Mouse (Mus musculus): Measurements from ENCODE around the gene Gapdh.
A peak's percentile ranks its signal among the peaks of the same experiment; 100 is the strongest.

Gapdh gene

DNA sequence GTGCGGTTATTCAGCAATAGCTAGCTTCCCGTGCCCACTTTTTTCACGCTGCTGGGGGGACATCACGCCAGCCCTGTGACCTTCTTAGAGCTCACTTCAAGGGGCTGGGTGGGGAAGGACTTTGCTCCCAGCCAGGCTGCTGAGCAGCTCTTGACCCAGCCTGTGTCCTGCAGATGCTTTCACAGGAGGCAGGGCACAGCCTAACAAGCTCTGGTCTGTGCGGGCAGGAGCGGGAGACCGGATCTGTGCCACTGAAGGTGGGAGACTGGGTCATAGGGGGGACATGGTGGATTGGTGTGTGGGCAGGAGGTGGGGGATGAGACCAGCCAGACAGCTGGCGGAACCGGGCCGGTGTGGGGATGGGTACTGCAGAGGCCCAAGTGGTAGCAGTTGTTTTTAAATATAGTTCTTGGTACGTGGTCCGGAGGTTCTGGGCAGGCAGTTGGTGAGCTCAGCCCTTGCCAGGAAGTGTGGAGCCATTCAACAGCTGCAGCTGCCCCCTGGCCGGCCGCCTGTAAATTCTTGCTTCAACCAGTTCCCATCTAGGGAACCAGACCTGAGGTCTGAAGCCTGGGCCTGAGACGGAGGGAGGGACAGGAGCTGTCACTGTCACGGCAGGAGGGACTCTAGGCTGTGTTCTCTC, 17.2 kb downstream of the Gapdh start:
- peak; percentile 89 for DNase-seq

DNA sequence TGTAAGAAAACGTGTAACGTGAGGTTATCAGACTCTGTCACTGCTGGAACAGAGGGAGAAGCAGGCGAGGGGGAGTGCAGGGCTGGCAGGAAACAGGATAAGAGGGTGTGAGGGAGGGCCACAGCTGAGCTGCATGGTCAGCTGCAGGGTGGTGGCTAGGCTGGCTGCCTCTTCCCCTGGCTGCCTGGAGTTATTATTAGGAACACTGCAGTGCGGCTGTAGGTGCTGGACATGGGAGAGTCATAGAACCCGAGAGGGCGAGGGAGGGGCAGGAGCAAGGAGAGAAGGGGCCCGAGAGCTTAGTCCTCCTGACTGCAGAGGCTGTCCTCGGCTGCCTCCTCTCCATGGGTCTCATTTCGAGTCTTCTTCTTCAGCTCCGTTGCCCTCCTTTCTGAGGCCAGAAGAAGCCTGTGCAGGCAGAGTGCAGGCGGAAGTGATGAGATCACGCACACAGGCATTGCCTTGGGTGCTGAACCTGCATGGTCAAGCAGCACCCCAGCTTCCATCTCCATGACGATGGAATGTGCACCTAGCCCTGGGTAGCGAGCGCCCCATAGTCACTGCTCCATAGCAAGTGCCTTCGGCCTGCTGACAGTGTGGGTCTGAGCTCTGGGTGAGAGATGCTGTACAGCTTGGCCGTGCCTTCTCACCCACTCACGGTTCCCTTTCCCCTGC, 17.9 kb downstream of the Gapdh start:
- DNase-seq, result peak; percentile 83

DNA sequence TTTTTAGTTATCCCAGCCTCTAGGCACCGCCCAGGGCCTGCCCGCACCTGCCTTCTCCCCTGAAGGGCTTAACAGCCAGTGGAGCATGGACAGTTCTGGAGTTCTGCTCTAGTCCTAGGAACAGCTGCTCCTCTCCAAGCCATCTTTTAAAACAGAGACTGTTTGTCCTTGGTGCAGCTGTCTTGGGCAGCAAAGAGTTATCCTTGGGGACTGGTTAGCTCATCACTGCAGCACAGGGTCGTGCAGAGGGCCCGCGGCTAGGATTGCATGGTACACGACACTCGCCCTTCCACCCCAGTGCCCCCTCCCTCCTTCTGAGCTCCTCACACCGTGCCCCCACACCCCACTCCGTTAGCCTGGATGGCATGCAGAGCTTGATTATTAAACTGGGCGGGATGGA, 18.9 kb downstream of the Gapdh start:
- no peak for DNase-seq

DNA sequence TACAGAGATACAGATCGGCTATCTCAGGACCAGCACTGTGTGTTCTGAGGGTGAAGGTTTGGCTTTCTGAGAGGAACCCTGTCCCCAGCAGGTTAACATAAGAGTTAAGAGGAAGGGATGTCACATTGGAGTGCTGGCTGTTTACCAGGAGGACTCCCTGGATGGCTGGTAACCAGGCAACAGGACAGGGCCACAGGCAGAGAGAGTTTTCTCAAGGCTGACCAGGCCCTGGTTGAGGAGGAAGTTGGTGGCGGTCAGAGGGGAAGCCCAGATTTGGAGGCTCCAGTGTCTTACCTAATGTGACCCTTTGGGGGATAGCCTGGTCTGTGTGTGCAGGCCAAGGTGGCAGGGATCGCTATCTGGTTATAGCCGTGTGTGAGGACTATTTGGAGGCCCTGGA, 19.5 kb downstream of the Gapdh start:
- peak; percentile 85 for DNase-seq

DNA sequence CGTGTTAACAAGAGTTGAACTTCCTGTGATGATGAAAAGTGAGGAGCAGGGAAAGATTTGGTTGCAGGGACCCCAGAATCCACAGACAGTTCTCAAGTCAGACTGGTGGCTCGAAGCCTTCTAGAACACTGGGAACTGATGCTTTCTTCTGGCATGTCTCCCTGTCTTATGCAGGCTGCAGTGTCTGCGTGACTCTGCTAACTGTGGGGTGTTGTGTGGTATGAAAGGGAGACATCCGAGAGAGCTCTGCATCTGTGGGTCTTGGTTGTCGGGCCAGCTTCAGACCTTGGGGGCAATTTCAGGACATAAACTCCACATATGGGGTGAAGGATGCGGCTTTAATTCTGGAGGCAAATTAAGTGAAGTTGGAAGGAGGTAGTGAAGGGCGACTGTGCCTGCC, 20.1 kb downstream of the Gapdh start:
- no peak for DNase-seq

DNA sequence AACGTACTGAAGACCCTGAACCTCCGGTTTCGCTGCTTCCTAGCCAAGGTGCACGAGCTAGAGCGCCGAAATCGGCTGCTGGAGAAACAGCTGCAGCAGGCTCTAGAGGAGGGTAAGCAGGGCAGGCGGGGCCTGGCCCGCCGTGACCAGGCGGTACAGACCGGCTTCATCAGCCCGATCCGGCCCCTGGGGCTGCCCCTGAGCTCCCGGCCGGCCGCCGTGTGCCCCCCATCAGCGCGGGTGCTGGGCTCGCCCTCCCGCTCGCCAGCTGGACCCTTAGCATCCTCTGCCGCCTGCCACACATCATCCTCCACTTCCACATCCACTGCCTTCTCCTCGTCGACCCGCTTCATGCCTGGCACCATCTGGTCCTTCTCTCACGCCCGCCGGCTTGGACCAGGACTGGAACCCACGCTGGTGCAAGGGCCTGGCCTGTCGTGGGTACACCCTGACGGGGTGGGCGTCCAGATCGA, 20.8 kb downstream of the Gapdh start:
- no peak for DNase-seq

DNA sequence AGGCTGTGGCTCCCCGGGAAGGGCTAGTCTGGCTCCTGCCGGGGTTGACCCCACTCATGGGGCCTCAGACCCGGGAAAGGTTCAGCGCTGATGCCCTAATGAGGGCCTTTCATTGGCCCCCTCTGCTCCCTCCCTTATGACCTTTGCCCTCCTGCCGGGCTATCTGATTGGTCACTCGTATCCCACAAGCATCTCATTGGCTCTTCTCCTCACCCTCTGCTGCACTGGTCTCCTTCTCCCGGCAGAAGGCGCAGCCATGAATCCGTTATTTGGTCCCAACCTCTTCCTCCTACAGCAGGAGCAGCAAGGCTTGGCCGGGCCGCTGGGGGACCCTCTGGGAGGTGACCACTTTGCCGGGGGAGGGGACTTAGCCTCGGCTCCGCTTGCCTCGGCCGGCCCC, 21.3 kb downstream of the Gapdh start, which contains the start of gene Iffo1:
Gene Iffo1, plus strand, starts transcription at position 241 of the 400 bp plus-strand sequence.
- peak; percentile 96 for DNase-seq

DNA sequence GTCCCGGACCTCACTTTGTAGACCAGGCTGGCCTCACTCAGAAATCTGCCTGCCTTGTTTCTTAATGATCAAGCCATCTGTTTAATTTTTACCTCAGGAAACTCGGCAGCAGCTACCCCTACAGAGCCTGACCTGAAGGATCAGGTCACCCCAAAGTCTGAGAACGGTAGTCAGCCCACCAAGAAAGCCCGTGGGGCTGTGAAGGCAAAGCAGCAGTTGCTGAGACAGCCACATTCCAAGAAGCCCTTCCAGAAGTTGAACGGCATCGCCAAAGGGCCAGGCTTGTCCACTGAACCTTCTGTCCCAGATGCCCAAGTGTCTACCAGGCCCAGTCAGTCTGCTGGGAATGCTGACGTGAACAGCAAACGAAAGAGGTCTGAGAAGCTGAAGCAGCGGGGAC, 22.4 kb downstream of the Gapdh start:
- DNase-seq, result no peak

DNA sequence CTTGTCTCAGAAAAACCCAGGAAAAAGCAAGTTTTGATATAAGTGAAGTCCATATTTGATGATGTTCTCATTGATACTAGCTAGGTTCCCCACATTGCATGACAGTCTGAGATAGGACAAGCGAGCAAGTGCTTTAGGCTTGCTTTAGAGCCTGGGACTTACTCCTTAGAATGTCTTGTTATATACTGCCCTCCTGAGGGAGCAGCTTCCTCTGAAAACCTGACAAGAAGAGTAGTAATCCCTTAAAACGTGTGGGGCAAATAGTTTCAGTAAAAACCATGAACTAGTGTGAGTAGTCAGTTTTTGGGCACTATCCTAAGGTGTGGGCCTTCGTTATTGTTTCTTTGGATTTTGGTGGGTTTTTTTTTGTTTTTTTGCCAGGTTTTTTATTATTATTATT, 23.1 kb downstream of the Gapdh start:
- no peak for DNase-seq

DNA sequence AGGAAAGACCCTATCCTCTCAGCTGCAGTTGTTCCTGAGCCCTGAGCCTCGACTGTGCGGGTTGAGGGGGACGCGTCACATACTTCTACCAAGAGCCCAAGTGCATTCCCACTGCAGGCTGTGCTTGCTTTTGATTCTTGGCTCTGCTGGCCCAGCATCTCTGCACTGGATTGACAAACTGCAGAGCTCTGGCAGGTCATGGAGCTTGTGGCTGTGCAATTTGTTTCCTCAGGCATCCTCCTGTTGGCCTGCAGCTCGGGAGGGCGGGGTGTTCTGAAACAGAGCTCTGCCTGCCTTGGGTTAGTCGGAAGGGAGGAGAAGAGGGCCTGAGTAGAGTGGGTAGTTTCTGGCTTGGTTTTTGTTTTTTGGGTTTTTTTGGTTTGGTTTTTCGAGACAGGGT, 23.8 kb downstream of the Gapdh start:
- no peak for DNase-seq

DNA sequence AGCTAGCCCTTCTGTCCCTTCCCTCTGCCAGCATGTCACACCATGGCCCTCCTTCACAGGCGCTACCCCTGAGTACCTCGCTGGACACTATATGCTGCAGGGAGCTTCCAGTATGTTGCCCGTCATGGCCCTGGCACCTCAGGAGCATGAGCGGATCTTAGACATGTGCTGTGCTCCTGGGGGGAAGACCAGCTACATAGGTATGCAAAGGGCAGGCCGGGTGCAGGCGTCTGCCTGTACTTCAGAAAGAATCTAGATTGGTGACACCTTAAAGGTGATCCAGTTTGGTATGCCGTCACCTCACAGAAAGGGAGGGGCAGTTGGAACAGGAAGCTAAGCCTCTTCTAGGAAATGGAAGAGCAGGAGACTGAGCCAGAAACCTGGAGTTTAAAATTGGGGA, 26.5 kb downstream of the Gapdh start:
- DNase-seq, result no peak

DNA sequence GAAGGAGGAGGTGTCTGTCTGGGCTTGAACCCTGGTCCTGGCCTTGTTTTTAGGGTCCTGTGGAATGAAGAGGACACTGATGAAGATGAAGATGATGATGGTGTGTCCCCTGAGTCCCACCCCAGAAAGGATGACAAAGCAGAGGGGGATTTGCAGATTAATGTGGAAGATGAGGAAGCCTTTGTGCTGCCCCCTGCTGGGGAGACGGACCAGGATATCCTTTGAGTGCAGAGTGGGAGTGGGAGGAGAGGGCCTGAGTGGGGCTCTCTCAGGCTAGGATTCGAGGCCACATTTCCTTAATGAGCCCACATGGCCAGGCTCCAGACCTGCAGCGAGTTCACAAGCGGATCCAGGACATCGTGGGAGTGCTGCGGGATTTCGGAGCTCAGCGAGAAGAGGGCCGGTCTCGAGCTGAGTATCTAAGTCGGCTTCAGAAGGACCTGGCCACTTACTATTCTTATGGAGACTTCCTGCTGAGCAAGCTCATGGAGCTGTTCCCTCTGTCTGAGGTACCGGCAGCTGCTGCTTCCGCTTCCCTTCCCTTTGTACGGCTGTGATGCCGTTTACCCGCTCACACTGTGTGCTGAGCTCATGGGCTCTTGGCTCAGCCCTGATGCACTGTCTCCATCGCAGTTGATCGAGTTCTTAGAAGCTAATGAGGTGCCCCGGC, 29.1 kb downstream of the Gapdh start:
- peak; percentile 77 for DNase-seq

DNA sequence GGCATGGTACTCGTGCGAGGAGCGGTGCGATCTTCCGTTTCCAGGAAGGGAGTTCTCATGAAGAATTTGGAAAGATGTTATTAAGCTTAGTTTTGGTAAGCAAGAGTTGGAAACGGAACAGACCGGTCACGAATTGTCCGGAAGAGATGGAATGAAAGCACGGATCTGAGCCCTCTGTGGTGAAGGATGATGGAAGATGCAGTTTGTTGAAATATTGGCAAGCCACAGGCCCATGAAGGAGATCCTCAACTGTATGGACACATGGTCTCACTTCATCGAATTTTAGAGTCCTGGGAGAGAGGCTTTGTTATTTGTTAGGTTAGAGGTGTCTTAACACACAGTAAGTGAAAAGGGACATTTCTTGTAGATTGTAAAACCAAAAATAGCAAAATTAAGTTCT, 33.8 kb downstream of the Gapdh start:
- DNase-seq, result no peak

DNA sequence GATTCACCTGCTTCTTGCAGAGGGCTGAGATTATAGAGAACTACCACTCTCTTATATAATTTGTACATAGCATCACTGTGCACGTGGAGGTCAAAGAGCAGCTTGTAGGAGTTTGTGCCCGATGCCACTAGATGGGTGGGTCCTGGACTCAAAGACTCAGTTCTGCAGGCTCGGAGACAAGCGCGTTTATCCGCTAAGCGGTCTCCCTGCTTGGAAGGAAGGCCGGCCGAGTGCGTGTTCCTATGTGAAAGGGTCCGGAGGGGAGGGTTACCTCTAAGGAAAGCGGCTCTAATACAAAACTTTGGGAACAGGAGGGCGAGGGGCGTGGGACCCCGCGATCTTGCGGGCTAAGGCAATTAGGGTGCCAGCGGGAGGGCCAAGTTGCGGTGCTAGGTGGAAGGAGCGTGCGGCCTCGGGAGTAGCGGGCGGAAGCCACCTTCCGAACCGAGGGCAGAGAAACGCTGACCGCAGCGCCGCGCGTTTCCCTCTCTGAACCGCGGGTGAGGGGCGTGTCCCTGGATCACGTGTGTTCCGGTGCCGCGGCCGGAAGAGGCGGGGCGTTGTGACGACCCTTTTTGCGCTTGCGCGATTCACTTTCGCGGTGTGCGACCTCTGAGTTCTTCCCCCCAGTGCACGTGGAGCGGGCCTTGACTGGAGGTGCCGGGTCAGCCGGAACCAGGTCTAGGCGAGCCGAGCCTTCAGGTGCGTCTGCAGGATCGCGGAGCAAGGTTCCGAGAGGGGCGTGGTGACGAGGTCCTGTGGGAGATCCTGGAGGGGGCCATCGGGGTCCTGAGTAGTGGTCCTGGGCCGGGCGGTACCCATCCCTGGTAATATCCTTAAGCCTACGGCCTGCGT, 34.7 kb downstream of the Gapdh start, which contains the start of gene Nop2:
Gene Nop2, plus strand, starts transcription at position 608 of the 855 bp plus-strand sequence.
- peak; percentile 85 for DNase-seq

DNA sequence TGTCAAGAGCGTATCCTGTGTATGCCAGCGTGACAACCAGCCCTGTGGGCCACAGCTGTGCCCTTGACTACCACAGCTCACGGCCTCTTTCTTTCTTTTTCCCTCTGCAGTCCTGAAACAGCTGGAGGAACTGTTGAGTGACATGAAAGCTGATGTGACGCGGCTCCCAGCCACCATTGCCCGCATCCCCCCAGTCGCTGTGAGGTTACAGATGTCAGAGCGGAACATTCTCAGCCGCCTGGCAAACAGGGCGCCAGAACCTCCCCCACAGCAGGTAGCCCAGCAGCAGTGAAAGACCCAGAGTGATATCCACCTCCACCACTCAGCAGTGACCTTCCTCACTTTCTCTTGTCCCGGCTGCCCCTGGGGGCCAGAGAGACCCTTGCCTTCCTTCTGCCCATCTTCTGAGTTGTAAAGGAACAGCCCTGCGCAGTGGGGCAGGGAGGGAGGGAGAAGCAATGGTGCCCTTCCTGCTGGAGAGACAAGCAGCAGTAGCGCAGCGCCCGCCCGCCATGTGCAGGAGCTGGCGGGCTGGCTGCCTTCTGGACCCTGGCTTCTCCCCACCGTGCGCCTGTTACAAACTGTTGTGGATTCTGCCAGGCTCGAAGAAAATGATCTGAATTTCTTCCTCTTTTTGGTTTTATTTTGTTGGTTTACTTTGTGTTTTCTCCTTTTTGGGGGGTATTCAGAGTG, 36.4 kb downstream of the Gapdh start:
- DNase-seq, result no peak

DNA sequence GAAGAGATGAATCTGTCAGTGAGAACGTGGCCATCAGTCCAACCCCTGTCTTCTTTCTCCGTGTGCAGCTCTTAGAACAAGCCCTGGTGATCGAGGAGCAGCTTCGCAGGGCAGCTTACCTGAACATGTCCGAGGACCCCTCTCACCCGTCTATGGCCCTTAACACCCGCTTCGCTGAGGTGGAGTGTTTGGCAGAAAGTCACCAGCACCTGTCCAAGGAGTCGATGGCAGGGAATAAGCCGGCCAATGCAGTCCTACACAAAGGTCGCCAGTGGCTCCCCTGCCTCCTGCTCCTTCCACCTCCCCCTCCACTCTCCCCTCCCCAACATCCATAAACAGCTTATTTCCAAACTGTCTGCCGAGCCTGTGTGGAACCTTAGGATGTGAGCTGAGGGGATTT, 37.5 kb downstream of the Gapdh start:
- DNase-seq, result no peak

DNA sequence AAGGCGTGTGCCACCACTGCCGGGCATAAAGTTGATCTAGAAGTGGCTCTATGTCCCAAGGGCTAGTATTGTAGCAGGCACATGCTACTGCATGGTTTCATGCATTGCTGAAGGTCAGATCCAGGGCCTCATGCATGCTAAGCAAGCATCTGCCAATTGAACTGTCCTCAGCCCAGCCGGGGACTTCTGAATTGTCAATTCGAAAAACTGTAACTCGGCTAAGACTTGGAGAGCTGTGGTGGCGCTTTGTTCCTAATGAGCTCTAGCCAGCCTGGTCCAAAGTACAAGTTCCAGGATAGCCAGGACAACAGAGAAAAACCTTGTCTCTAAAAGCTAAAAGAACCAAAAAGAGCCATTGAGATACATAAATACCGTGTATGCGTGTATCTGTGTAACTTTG, 46.9 kb downstream of the Gapdh start:
- no peak for DNase-seq

DNA sequence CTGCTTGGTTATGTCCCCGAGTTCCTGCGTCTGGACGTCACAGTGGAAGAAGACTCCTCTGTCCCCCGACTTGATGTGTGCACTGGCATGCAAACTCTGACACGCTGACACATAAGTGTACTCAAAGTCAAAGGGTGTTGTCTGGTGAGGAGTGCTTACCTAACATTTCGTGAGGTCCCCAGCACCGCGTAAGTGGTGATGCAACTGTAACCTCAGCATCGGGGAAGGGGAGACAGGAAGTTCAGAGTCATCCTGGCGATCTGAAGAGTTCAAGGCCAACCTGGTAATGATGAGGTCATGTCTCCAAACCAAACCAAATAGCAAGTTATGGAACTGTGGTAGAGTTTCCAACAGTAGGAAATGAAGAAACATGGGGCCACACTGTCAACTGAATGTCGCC, 53.7 kb downstream of the Gapdh start:
- no peak for DNase-seq

Data from layer of hippocampus, adult 9-11 months (tissue).